Mouse (Mus musculus) limb, embryonic 11.5 days (tissue): ENCODE results near the gene Dcbld2. TPM values are rescaled to one million over a fixed set of nuclear protein-coding genes. Genes with fewer than 3 reads are reported as not detected.

ENCODE experiments used
- ATAC-seq: fragments of 200-750 bp; cut with Nextera tagmentation; 2 replicates; pipeline ENCODE4 v1.8.0; 2017; ENCODE audit warnings: low read depth; ENCODE audit not compliant: insufficient number of reproducible peaks, low FRiP score, low TSS enrichment
- DNase-seq: peaks from one replicate; pipeline ENCODE4 v3.0.0-alpha.2; 2015; ENCODE audit warnings: low spot score
- H3K27ac ChIP-seq: fragments of 300-500 bp; sonication (generic); replicated peaks from 2 replicates; pipeline ENCODE4 v1.5.1; 2014; ENCODE audit warnings: low read depth, mild to moderate bottlenecking, low read length
- H3K27me3 ChIP-seq: fragments of 300-500 bp; sonication (generic); 2 replicates; pipeline ENCODE4 v1.6.1; 2014; ENCODE audit warnings: mild to moderate bottlenecking, low read length, mixed read lengths; ENCODE audit not compliant: control insufficient read depth, insufficient read depth
- H3K36me3 ChIP-seq: fragments of 300-500 bp; sonication (generic); 2 replicates; pipeline ENCODE4 v1.6.1; 2014; ENCODE audit warnings: mild to moderate bottlenecking, low read length, moderate library complexity, mixed read lengths; ENCODE audit not compliant: control insufficient read depth, insufficient read depth
- H3K4me1 ChIP-seq: fragments of 300-500 bp; sonication (generic); 2 replicates; pipeline ENCODE4 v1.6.1; 2014; ENCODE audit warnings: low read length, mixed read lengths; ENCODE audit not compliant: control insufficient read depth, insufficient read depth
- H3K4me2 ChIP-seq: fragments of 300-500 bp; sonication (generic); 2 replicates; pipeline ENCODE4 v1.6.1; 2014; ENCODE audit warnings: low read depth, mild to moderate bottlenecking, moderate library complexity; ENCODE audit not compliant: severe bottlenecking
- H3K4me3 ChIP-seq: fragments of 300-500 bp; sonication (generic); 2 replicates; pipeline ENCODE4 v1.5.1; 2014; ENCODE audit warnings: low read depth, low read length
- H3K9ac ChIP-seq: fragments of 300-500 bp; sonication (generic); 2 replicates; pipeline ENCODE4 v1.6.1; 2014; ENCODE audit warnings: mild to moderate bottlenecking, low read length
- H3K9me3 ChIP-seq: fragments of 300-500 bp; sonication (generic); 2 replicates; pipeline ENCODE4 v1.6.1; 2016; ENCODE audit warnings: low read length; ENCODE audit not compliant: control insufficient read depth
- WGBS: fragments of 180-500 bp; shearing (Covaris S2); extraction: QIAGEN DNeasy Blood & Tissue Kit; methylation state at CpG from one replicate; pipeline ENCODE4 v1.1.7; 2014; 5-methylcytosine and 5-hydroxymethylcytosine counted together
- polyA plus RNA-seq: library from polyadenylated mRNA; unstranded; fragments of >200 nt; fragmentation: Nextera tagmentation; extraction: Ambion mirVana; gene quantifications from 2 replicates; pipeline ENCODE4 v1.2.1, GENCODE M21; 2014

The Dcbld2 gene
- polyA plus RNA-seq, 1 experiment from 2014 or later, result 10.2 TPM

- ATAC-seq, result no peak
- H3K36me3 ChIP-seq, result peaks cover 2% of the 10 kb centered on the region; the same call in 1 of the 2 replicates
- H3K27me3 ChIP-seq, result no peaks in the 10 kb centered on the region
- DNase-seq, result no peak
- no peak overlapping the region for H3K4me3 ChIP-seq
- 94% methylated on average over 14 of the region's 14 CpGs for WGBS
- H3K27ac ChIP-seq, result no peak overlapping the region
- no peaks in the 10 kb centered on the region for H3K9me3 ChIP-seq
- H3K9ac ChIP-seq, result no peak overlapping the region
- no peak overlapping the region for H3K4me2 ChIP-seq
- no peaks in the 10 kb centered on the region for H3K4me1 ChIP-seq
These were observed 55.8 kb downstream of the Dcbld2 start for GRCm38 (mm10) chr16:58464051-58464450.

DNA sequence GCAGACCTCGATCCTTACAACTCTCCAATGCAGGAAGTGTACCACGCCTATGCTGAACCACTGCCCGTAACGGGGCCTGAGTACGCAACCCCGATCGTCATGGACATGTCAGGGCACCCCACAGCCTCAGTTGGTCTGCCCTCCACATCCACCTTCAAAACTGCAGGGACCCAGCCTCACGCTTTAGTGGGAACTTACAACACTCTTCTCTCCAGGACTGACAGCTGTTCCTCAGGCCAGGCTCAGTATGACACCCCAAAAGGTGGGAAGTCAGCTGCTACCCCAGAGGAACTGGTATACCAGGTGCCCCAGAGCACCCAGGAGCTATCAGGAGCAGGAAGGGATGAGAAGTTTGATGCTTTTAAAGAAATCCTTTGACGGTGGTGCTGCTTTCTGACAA lies 57.2 kb downstream of the Dcbld2 start:
- 91% methylated on average over 9 of the region's 9 CpGs for WGBS
- no peaks in the 10 kb centered on the region for H3K27me3 ChIP-seq
- no peak overlapping the region for H3K4me2 ChIP-seq
- H3K27ac ChIP-seq, result no peak overlapping the region
- ATAC-seq (no peak), DNase-seq (no peak)
- H3K9me3 ChIP-seq, result no peaks in the 10 kb centered on the region
- peaks cover 2% of the 10 kb centered on the region; the same call in 1 of the 2 replicates for H3K36me3 ChIP-seq
- no peak overlapping the region for H3K9ac ChIP-seq
- H3K4me3 ChIP-seq, result no peak overlapping the region
- H3K4me1 ChIP-seq, result no peaks in the 10 kb centered on the region

DNA sequence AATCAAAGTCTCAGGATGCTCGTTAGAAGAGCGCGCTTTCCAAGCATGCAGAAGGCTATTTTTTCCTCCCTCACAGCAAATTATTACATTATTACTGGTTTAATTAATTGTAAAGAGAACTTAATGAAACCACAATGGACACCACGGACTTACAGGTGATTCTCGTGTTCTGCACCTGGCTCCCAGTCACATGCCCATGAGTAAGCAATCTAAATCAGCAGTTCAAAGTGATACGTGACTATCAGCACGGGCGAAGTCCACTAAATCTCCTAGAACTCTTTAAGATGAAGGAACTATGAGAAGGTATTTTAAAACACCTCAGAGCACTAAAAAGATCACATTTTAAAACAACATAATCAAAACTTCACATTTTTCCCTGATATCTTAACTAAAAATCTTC lies 61.8 kb downstream of the Dcbld2 start:
- H3K4me1 ChIP-seq, result no peaks in the 10 kb centered on the region
- no peaks in the 10 kb centered on the region for H3K27me3 ChIP-seq
- no peak overlapping the region for H3K9ac ChIP-seq
- H3K36me3 ChIP-seq, result no peaks in the 10 kb centered on the region
- H3K9me3 ChIP-seq, result no peaks in the 10 kb centered on the region
- WGBS, result 84% methylated on average over 8 of the region's 8 CpGs
- H3K4me3 ChIP-seq, result no peak overlapping the region
- ATAC-seq, result no peak
- H3K4me2 ChIP-seq, result no peak overlapping the region
- H3K27ac ChIP-seq, result no peak overlapping the region
- DNase-seq, result no peak

GRCm38 (mm10) chr16:58470841-58471240 lies 62.6 kb downstream of the Dcbld2 start:
- H3K27me3 ChIP-seq, result no peaks in the 10 kb centered on the region
- H3K4me3 ChIP-seq, result no peak overlapping the region
- no peak overlapping the region for H3K9ac ChIP-seq
- H3K4me1 ChIP-seq, result no peaks in the 10 kb centered on the region
- no peak for ATAC-seq
- no peak overlapping the region for H3K4me2 ChIP-seq
- no peak for DNase-seq
- no peak overlapping the region for H3K27ac ChIP-seq
- no peaks in the 10 kb centered on the region for H3K36me3 ChIP-seq
- 90% methylated on average over 4 of the region's 4 CpGs for WGBS
- no peaks in the 10 kb centered on the region for H3K9me3 ChIP-seq

DNA sequence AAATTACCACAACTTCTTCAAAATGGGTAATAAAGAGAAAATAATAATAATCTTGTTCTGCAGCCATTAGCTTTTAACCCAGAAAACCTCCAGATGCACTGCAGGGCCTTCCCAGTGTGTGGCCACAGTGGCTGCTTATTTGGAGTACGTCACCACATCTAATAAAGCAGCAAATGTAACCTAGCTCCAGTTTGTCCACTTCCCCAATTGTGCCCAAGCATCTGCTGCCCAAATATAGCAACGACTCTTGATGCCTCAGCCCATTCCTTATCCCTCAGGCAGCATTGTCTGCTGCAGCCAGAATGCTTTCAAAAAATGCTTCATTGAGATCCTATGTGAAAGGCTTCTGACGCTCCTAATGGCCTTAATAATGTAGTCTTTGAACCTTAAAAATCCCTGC lies 66.6 kb downstream of the Dcbld2 start:
- no peaks in the 10 kb centered on the region for H3K9me3 ChIP-seq
- H3K27me3 ChIP-seq, result no peaks in the 10 kb centered on the region
- no peak overlapping the region for H3K4me2 ChIP-seq
- no peak overlapping the region for H3K4me3 ChIP-seq
- WGBS, result 84% methylated on average over 3 of the region's 3 CpGs
- ATAC-seq (no peak), DNase-seq (no peak)
- H3K36me3 ChIP-seq, result peaks cover 3% of the 10 kb centered on the region; the same call in 1 of the 2 replicates
- no peak overlapping the region for H3K27ac ChIP-seq
- H3K4me1 ChIP-seq, result no peaks in the 10 kb centered on the region
- no peak overlapping the region for H3K9ac ChIP-seq

DNA sequence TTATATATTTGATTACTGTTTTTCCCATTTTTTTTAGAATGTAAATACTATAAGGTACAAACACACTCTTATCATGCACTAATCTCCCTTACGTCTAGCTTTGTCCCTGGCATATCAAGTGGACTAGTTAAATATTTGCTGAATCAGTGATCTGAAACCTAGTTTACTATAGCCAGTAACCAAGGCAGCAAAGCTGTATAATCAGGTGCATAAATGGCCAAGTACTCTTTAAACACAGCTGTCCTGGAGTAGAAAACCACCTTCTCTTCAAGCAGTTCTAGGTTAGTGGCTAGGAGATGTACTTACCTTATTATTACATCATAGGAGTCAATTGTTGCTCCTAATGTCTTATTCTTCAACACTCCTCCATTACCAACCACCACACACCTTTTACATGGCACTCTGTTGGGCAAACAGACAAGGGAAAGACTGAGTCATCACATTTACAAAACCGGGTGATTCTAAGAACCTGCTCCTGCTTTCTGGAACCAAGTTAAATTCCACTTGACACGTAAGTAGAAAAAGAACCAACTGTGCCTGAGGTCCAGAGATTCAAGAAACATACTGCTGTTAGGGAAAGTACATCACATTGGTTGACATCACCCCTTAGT lies 67.4 kb downstream of the Dcbld2 start:
- no peak overlapping the region for H3K9ac ChIP-seq

GRCm38 (mm10) chr16:58476363-58476762 lies 68.1 kb downstream of the Dcbld2 start:
- ATAC-seq, result no peak
- DNase-seq, result no peak
- 79% methylated on average over 2 of the region's 2 CpGs for WGBS
- Histone ChIP-seq H3K4me3 (no peak overlapping the region), H3K36me3 (peaks cover 3% of the 10 kb centered on the region; the same call in 1 of the 2 replicates), H3K27ac (no peak overlapping the region), H3K27me3 (no peaks in the 10 kb centered on the region), H3K4me1 (no peaks in the 10 kb centered on the region), H3K9ac (no peak overlapping the region), H3K9me3 (no peaks in the 10 kb centered on the region), H3K4me2 (no peak overlapping the region)

More for the DNA sequence above, 67.4 kb downstream of the Dcbld2 start:
- Histone ChIP-seq H3K27me3 (no peaks in the 10 kb centered on the region), H3K4me1 (no peaks in the 10 kb centered on the region), H3K4me3 (no peak overlapping the region), H3K9me3 (no peaks in the 10 kb centered on the region), H3K4me2 (no peak overlapping the region), H3K36me3 (peaks cover 3% of the 10 kb centered on the region; the same call in 1 of the 2 replicates), H3K27ac (no peak overlapping the region)
- no peak for ATAC-seq
- WGBS, result 94% methylated on average over 3 of the region's 3 CpGs
- DNase-seq, result no peak

DNA sequence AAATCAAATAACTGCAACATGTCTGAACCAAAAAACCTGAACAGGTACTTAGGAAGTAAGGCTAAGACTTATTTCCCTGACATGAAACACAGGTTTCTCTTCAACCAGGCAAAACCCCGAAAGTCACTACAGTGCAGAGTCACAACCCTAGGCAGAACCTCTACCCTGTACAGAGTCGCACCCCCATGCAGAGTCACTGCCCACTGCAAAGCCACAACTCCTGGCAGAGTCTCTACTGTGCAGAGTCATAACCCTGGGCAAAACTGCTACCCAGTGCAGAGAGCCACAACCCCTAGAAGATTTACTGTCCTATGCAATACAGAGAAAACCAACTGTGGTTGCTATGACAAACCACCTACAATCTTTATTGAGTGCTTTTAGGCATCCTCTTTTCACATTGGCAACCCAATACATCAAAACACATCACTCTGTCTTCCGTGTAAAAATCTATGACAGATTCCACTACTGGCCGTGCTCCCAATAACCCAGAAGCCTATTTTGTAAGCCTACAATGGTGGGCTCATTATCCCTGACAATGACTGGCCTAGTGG lies 71.7 kb downstream of the Dcbld2 start:
- 88% methylated on average over 4 of the region's 4 CpGs for WGBS
- no peak overlapping the region for H3K27ac ChIP-seq

More for the DNA sequence above, 71.7 kb downstream of the Dcbld2 start:
- H3K9me3 ChIP-seq, result no peaks in the 10 kb centered on the region
- no peak overlapping the region for H3K9ac ChIP-seq
- no peak for ATAC-seq
- no peaks in the 10 kb centered on the region for H3K27me3 ChIP-seq
- peaks cover 3% of the 10 kb centered on the region; the same call in 1 of the 2 replicates for H3K36me3 ChIP-seq
- no peaks in the 10 kb centered on the region for H3K4me1 ChIP-seq
- H3K4me3 ChIP-seq, result no peak overlapping the region
- DNase-seq, result no peak
- H3K4me2 ChIP-seq, result no peak overlapping the region
